Mouse (Mus musculus): Measurements from ENCODE around the gene Mettl9.

- TF ChIP-seq CTCF (IDR thresholded peaks at IDR 0.05; ENCODE audit: low read depth, low read length) = no peak
- no peak for TF ChIP-seq GATA1 (IDR thresholded peaks at IDR 0.05; ENCODE audit: borderline replicate concordance, low read length)
- TF ChIP-seq TAL1 (conservative IDR thresholded peaks at IDR 0.05; ENCODE audit: low read depth, low read length) = no peak
Measured at GRCm38 (mm10) chr7:121002407-121002928, 31.8 kb upstream of the Mettl9 start.

Data from G1E (cell line).